Mouse (Mus musculus): ENCODE data around the gene Pdzd3. TPM values are rescaled to one million over a fixed set of nuclear protein-coding genes. Genes with fewer than 3 reads are reported as not detected.

Pdzd3 gene
- polyA plus RNA-seq, 1 experiment, result not detected

GRCm38 (mm10) chr9:44287003-44287400 is 35.7 kb upstream of the Pdzd3 start:
- Histone ChIP-seq H3K9me3 (replicated peaks; ENCODE audit: control insufficient read depth, insufficient read depth, low read length, poor library complexity, severe bottlenecking) (no peaks in the 10 kb centered on the region), H3K4me1 (ENCODE audit: control insufficient read depth, insufficient read depth, low read length) (peaks cover 1% of the 10 kb centered on the region), H3K27me3 (ENCODE audit: control insufficient read depth, insufficient read depth, low read length, poor library complexity, severe bottlenecking) (peaks cover 3% of the 10 kb centered on the region), H3K9ac (ENCODE audit: low read depth, poor library complexity, severe bottlenecking) (peak overlapping the region; percentile 28), H3K4me3 (ENCODE audit: low read depth, low read length) (peak overlapping the region; percentile 71), H3K27ac (ENCODE audit: insufficient read depth, low read length) (no peak overlapping the region), H3K36me3 (ENCODE audit: control insufficient read depth, insufficient read depth, low read length, poor library complexity, severe bottlenecking) (no peaks in the 10 kb centered on the region)
- no peak for TF ChIP-seq EP300 (IDR thresholded peaks at IDR 0.05; ENCODE audit: insufficient read depth, low read depth, low read length)
- no peak for TF ChIP-seq POLR2A (IDR thresholded peaks at IDR 0.05; ENCODE audit: insufficient read depth, low read length)
- no peak for TF ChIP-seq CTCF (IDR thresholded peaks at IDR 0.05; ENCODE audit: low read depth, low read length)

DNA sequence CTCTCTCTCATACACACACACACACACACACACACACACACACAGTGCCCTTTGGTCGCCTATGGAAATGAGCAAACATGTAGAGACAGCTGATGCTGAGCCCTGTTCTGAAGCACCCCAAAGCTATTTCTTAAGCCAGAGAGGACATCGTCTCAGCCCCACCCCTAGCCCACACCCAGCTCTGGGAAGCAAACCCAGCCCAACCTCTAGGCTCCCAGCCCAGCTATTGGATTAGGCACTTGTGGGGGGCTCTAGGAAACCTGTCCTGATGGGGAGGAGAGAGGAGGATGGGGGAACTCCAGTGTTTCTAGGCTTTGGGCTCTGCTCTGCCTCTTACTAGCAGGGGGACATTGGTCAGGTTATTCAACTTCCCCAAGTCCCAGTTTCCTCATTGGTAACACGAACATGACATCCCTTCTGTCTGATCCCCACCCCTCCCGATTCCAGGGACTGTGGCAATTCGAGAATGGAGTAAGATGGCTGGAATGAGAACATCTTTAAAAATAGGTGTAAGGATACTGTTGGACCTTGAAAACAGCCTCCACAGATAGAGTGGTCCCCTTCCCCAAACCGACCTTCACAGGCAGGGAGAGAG is 35.1 kb upstream of the Pdzd3 start:
- H3K27me3 ChIP-seq (ENCODE audit: control insufficient read depth, insufficient read depth, low read length, poor library complexity, severe bottlenecking), result peaks cover 3% of the 10 kb centered on the region
- no peaks in the 10 kb centered on the region for H3K36me3 ChIP-seq (ENCODE audit: control insufficient read depth, insufficient read depth, low read length, poor library complexity, severe bottlenecking)
- TF ChIP-seq POLR2A (IDR thresholded peaks at IDR 0.05; ENCODE audit: insufficient read depth, low read length) (no peak), EP300 (IDR thresholded peaks at IDR 0.05; ENCODE audit: insufficient read depth, low read depth, low read length) (no peak), CTCF (IDR thresholded peaks at IDR 0.05; ENCODE audit: low read depth, low read length) (no peak)
- H3K27ac ChIP-seq (ENCODE audit: insufficient read depth, low read length), result no peak overlapping the region
- H3K9ac ChIP-seq (ENCODE audit: low read depth, poor library complexity, severe bottlenecking), result no peak overlapping the region
- H3K9me3 ChIP-seq (replicated peaks; ENCODE audit: control insufficient read depth, insufficient read depth, low read length, poor library complexity, severe bottlenecking), result no peaks in the 10 kb centered on the region
- no peak overlapping the region for H3K4me3 ChIP-seq (ENCODE audit: low read depth, low read length)
- H3K4me1 ChIP-seq (ENCODE audit: control insufficient read depth, insufficient read depth, low read length), result peaks cover 1% of the 10 kb centered on the region

GRCm38 (mm10) chr9:44283183-44283582 is 31.9 kb upstream of the Pdzd3 start:
- H3K27me3 ChIP-seq (ENCODE audit: control insufficient read depth, insufficient read depth, low read length, poor library complexity, severe bottlenecking), result peaks cover 3% of the 10 kb centered on the region
- H3K9me3 ChIP-seq (replicated peaks; ENCODE audit: control insufficient read depth, insufficient read depth, low read length, poor library complexity, severe bottlenecking), result no peaks in the 10 kb centered on the region
- H3K4me1 ChIP-seq (ENCODE audit: control insufficient read depth, insufficient read depth, low read length), result no peaks in the 10 kb centered on the region
- H3K36me3 ChIP-seq (ENCODE audit: control insufficient read depth, insufficient read depth, low read length, poor library complexity, severe bottlenecking), result no peaks in the 10 kb centered on the region
- H3K27ac ChIP-seq (ENCODE audit: insufficient read depth, low read length), result no peak overlapping the region
- TF ChIP-seq EP300 (IDR thresholded peaks at IDR 0.05; ENCODE audit: insufficient read depth, low read depth, low read length) (no peak), CTCF (IDR thresholded peaks at IDR 0.05; ENCODE audit: low read depth, low read length) (no peak), POLR2A (IDR thresholded peaks at IDR 0.05; ENCODE audit: insufficient read depth, low read length) (no peak)
- no peak overlapping the region for H3K4me3 ChIP-seq (ENCODE audit: low read depth, low read length)
- no peak overlapping the region for H3K9ac ChIP-seq (ENCODE audit: low read depth, poor library complexity, severe bottlenecking)

- no peaks in the 10 kb centered on the region for H3K27me3 ChIP-seq (ENCODE audit: control insufficient read depth, insufficient read depth, low read length, poor library complexity, severe bottlenecking)
- H3K27ac ChIP-seq (ENCODE audit: insufficient read depth, low read length), result no peak overlapping the region
- no peak overlapping the region for H3K4me3 ChIP-seq (ENCODE audit: low read depth, low read length)
- H3K4me1 ChIP-seq (ENCODE audit: control insufficient read depth, insufficient read depth, low read length), result no peaks in the 10 kb centered on the region
- no peaks in the 10 kb centered on the region for H3K36me3 ChIP-seq (ENCODE audit: control insufficient read depth, insufficient read depth, low read length, poor library complexity, severe bottlenecking)
- TF ChIP-seq EP300 (IDR thresholded peaks at IDR 0.05; ENCODE audit: insufficient read depth, low read depth, low read length), result no peak
- TF ChIP-seq POLR2A (IDR thresholded peaks at IDR 0.05; ENCODE audit: insufficient read depth, low read length), result no peak
- TF ChIP-seq CTCF (IDR thresholded peaks at IDR 0.05; ENCODE audit: low read depth, low read length), result no peak
- H3K9ac ChIP-seq (ENCODE audit: low read depth, poor library complexity, severe bottlenecking), result no peak overlapping the region
- H3K9me3 ChIP-seq (replicated peaks; ENCODE audit: control insufficient read depth, insufficient read depth, low read length, poor library complexity, severe bottlenecking), result no peaks in the 10 kb centered on the region
Measured at GRCm38 (mm10) chr9:44269973-44270372, 18.7 kb upstream of the Pdzd3 start.

DNA sequence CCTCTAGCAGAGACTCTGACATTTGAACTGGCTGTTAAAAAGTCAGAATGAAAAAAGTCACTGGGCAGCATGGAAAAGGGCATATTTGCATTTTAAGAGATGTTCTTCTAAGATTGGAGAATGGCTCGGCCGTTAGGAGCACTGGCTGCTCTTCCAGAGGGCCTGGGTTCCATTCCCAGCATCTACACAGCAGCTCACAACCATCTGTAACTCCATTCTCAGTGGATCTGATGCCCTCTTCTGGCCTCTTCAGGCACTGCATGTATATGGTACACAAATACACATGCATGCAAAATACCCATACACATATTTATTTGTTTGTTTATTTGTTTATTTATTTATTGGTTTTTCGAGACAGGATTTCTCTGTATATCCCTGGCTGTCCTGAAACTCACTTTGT is 17.8 kb upstream of the Pdzd3 start:
- Histone ChIP-seq H3K9me3 (replicated peaks; ENCODE audit: control insufficient read depth, insufficient read depth, low read length, poor library complexity, severe bottlenecking) (no peaks in the 10 kb centered on the region), H3K9ac (ENCODE audit: low read depth, poor library complexity, severe bottlenecking) (no peak overlapping the region), H3K4me1 (ENCODE audit: control insufficient read depth, insufficient read depth, low read length) (no peaks in the 10 kb centered on the region), H3K27ac (ENCODE audit: insufficient read depth, low read length) (no peak overlapping the region), H3K27me3 (ENCODE audit: control insufficient read depth, insufficient read depth, low read length, poor library complexity, severe bottlenecking) (no peaks in the 10 kb centered on the region), H3K36me3 (ENCODE audit: control insufficient read depth, insufficient read depth, low read length, poor library complexity, severe bottlenecking) (no peaks in the 10 kb centered on the region), H3K4me3 (ENCODE audit: low read depth, low read length) (no peak overlapping the region)
- TF ChIP-seq EP300 (IDR thresholded peaks at IDR 0.05; ENCODE audit: insufficient read depth, low read depth, low read length), result no peak
- peak; percentile 30 for TF ChIP-seq CTCF (IDR thresholded peaks at IDR 0.05; ENCODE audit: low read depth, low read length)

- no peaks in the 10 kb centered on the region for H3K36me3 ChIP-seq (ENCODE audit: control insufficient read depth, insufficient read depth, low read length, poor library complexity, severe bottlenecking)
- no peak within 1 kb of the TSS for H3K27ac ChIP-seq (ENCODE audit: insufficient read depth, low read length)
- H3K4me3 ChIP-seq (ENCODE audit: low read depth, low read length), result peak within 1 kb of the TSS; percentile 57
- no peaks in the 10 kb centered on the region for H3K4me1 ChIP-seq (ENCODE audit: control insufficient read depth, insufficient read depth, low read length)
- H3K9me3 ChIP-seq (replicated peaks; ENCODE audit: control insufficient read depth, insufficient read depth, low read length, poor library complexity, severe bottlenecking), result no peaks in the 10 kb centered on the region
- TF ChIP-seq EP300 (IDR thresholded peaks at IDR 0.05; ENCODE audit: insufficient read depth, low read depth, low read length), result no peak
- TF ChIP-seq CTCF (IDR thresholded peaks at IDR 0.05; ENCODE audit: low read depth, low read length), result peak; percentile 8
- peak within 1 kb of the TSS; percentile 77 for H3K9ac ChIP-seq (ENCODE audit: low read depth, poor library complexity, severe bottlenecking)
- no peaks in the 10 kb centered on the region for H3K27me3 ChIP-seq (ENCODE audit: control insufficient read depth, insufficient read depth, low read length, poor library complexity, severe bottlenecking)
Measured at GRCm38 (mm10) chr9:44268432-44268831, 17.2 kb upstream of the Pdzd3 start, which contains the start of gene Nlrx1. Gene Nlrx1 (minus strand): TSS chr9:44268599.

Measured in ES-Bruce4 (cell line).